Mouse (Mus musculus) CH12.LX (cell line): ENCODE results near the gene Pphln1. TPM values are rescaled to one million over a fixed set of nuclear protein-coding genes. Genes with fewer than 3 reads are reported as not detected.
"Not testable (repeated sequence)": the region's sequence is repeated elsewhere in the genome, so short reads cannot be mapped to it uniquely, and the experiment has no call there.

Experiments
- DNase-seq: peaks from one replicate; pipeline ENCODE4 v3.0.0-alpha.2; 2013; ENCODE audit errors: extremely low read depth
- H3K27ac ChIP-seq: 2 replicates; pipeline ENCODE4 v1.5.1; 2012; ENCODE audit warnings: low read depth, mild to moderate bottlenecking, control low read depth, moderate library complexity; ENCODE audit not compliant: insufficient read depth
- H3K27me3 ChIP-seq: replicated peaks from 2 replicates; pipeline ENCODE3; 2012; ENCODE audit warnings: inconsistent platforms
- H3K36me3 ChIP-seq, 2 experiments: replicated peaks in 1 of 2; 2 replicates each; pipeline versions ENCODE3 to v1.6.1; 2012; ENCODE audit warnings: inconsistent platforms in 1 of 2, low read length in 1 of 2, mild to moderate bottlenecking in 1 of 2, mixed read lengths in 1 of 2, moderate library complexity in 1 of 2; ENCODE audit not compliant: control insufficient read depth in 1 of 2, insufficient read depth in 1 of 2
- H3K4me1 ChIP-seq, 2 experiments: 2 replicates each; pipeline ENCODE4 v1.6.1; 2012; ENCODE audit warnings: inconsistent platforms in 1 of 2, moderate library complexity in 1 of 2; ENCODE audit not compliant: insufficient read depth in 2 of 2, control insufficient read depth in 1 of 2
- H3K4me2 ChIP-seq: 2 replicates; pipeline ENCODE4 v1.6.1; 2012; ENCODE audit warnings: low read depth, mild to moderate bottlenecking, control low read depth; ENCODE audit not compliant: poor library complexity, insufficient read depth, severe bottlenecking
- H3K4me3 ChIP-seq, 3 experiments: fragments of 150-350 bp in 1 of 3; sonication (generic) in 1 of 3; replicated peaks in 1 of 3; 2 replicates each; pipeline versions ENCODE3 to v1.5.1; 2011 to 2012; ENCODE audit warnings: low read depth in 2 of 3, low read length in 2 of 3, mild to moderate bottlenecking in 2 of 3, moderate library complexity in 2 of 3, control low read depth in 1 of 3, improper control_type of control experiment in 1 of 3, inconsistent platforms in 1 of 3, mixed read lengths in 1 of 3; ENCODE audit not compliant: poor library complexity in 1 of 3
- H3K79me2 ChIP-seq: replicated peaks from 2 replicates; pipeline ENCODE4 v1.6.1; 2012; ENCODE audit warnings: mild to moderate bottlenecking, moderate library complexity; ENCODE audit not compliant: control insufficient read depth, poor library complexity, insufficient read depth, severe bottlenecking; ENCODE audit errors: extremely low read depth
- H3K9ac ChIP-seq: 2 replicates; pipeline ENCODE4 v1.6.1; 2012; ENCODE audit warnings: low read depth, mild to moderate bottlenecking, control low read depth, moderate library complexity; ENCODE audit not compliant: insufficient read depth
- H3K9me3 ChIP-seq: replicated peaks from 2 replicates; pipeline ENCODE3; 2012; ENCODE audit warnings: low read length, inconsistent platforms, mixed read lengths
- BHLHE40 ChIP-seq: IDR thresholded peaks from 2 replicates; pipeline ENCODE4 v1.6.1; 2011; ENCODE audit warnings: mild to moderate bottlenecking, low read depth, low read length, improper control_type of control experiment
- CHD1 ChIP-seq: IDR thresholded peaks from 2 replicates; pipeline ENCODE4 v1.6.1; 2012; ENCODE audit warnings: low read depth, low read length, improper control_type of control experiment, inconsistent platforms
- CTCF ChIP-seq, 2 experiments: IDR thresholded peaks in 1 of 2; conservative IDR thresholded peaks in 1 of 2; 2 replicates each; pipeline ENCODE4 v1.5.1; 2011 to 2012; ENCODE audit warnings: low read depth in 2 of 2, low read length in 2 of 2, improper control_type of control experiment in 1 of 2, inconsistent platforms in 1 of 2, mild to moderate bottlenecking in 1 of 2, moderate library complexity in 1 of 2
- ELF1 ChIP-seq: IDR thresholded peaks from 2 replicates; pipeline ENCODE4 v1.6.1; 2014; ENCODE audit warnings: low read depth, mild to moderate bottlenecking, inconsistent platforms, low read length, improper control_type of control experiment
- EP300 ChIP-seq: IDR thresholded peaks from 2 replicates; pipeline ENCODE4 v1.6.1; 2011; ENCODE audit warnings: low read length, improper control_type of control experiment
- JUN ChIP-seq: IDR thresholded peaks from 2 replicates; pipeline ENCODE4 v1.6.1; 2011; ENCODE audit warnings: low read depth, mild to moderate bottlenecking, low read length, improper control_type of control experiment, moderate library complexity; ENCODE audit not compliant: insufficient read depth
- JUND ChIP-seq: conservative IDR thresholded peaks from 2 replicates; pipeline ENCODE4 v1.6.1; 2011; ENCODE audit warnings: low read depth, low read length, improper control_type of control experiment
- MEF2A ChIP-seq: IDR thresholded peaks from 2 replicates; pipeline ENCODE4 v1.6.1; 2014; ENCODE audit warnings: low read depth, mild to moderate bottlenecking, inconsistent platforms, low read length, improper control_type of control experiment, borderline replicate concordance
- MXI1 ChIP-seq: IDR thresholded peaks from 2 replicates; pipeline ENCODE4 v1.6.1; 2011; ENCODE audit warnings: mild to moderate bottlenecking, low read depth, low read length, improper control_type of control experiment
- MYC ChIP-seq: IDR thresholded peaks from 2 replicates; pipeline ENCODE4 v1.6.1; 2011; ENCODE audit warnings: low read depth, mild to moderate bottlenecking, improper control_type of control experiment, low read length
- NRF1 ChIP-seq: IDR thresholded peaks from 2 replicates; pipeline ENCODE4 v1.6.1; 2014; ENCODE audit warnings: low read depth, mild to moderate bottlenecking, inconsistent platforms, low read length, improper control_type of control experiment, moderate library complexity
- PAX5 ChIP-seq: IDR thresholded peaks from 2 replicates; pipeline ENCODE4 v1.6.1; 2012; ENCODE audit warnings: low read length, inconsistent platforms, mixed read lengths
- POLR2A ChIP-seq: IDR thresholded peaks from 2 replicates; pipeline ENCODE4 v1.6.1; 2011; ENCODE audit warnings: low read depth, mild to moderate bottlenecking, improper control_type of control experiment, low read length
- RAD21 ChIP-seq: IDR thresholded peaks from 2 replicates; pipeline ENCODE4 v1.6.1; 2011; ENCODE audit warnings: low read depth, mild to moderate bottlenecking, low read length, improper control_type of control experiment, moderate library complexity
- SMC3 ChIP-seq: IDR thresholded peaks from 2 replicates; pipeline ENCODE4 v1.6.1; 2011; ENCODE audit warnings: low read depth, low read length, improper control_type of control experiment
- UBTF ChIP-seq: IDR thresholded peaks from 2 replicates; pipeline ENCODE4 v1.6.1; 2012; ENCODE audit warnings: low read depth, mild to moderate bottlenecking, inconsistent platforms, low read length, improper control_type of control experiment, moderate library complexity
- USF1 ChIP-seq: IDR thresholded peaks from 2 replicates; pipeline ENCODE4 v1.6.1; 2014; ENCODE audit warnings: low read depth, mild to moderate bottlenecking, inconsistent platforms, low read length, improper control_type of control experiment
- USF2 ChIP-seq: conservative IDR thresholded peaks from 2 replicates; pipeline ENCODE4 v1.6.1; 2011; ENCODE audit warnings: low read depth, low read length, improper control_type of control experiment
- ZNF384 ChIP-seq: IDR thresholded peaks from 2 replicates; pipeline ENCODE4 v1.6.1; 2012; ENCODE audit warnings: low read depth, low read length, improper control_type of control experiment, inconsistent platforms
- dilution Hi-C: fragments of 300-500 bp; cut with MboI; formaldehyde crosslinking; loops from 2 replicates; pipeline ENCODE4 v1.14.3; 2020; ENCODE audit warnings: low sequenced_read_pairs; ENCODE audit not compliant: extremely low pct_unique_long_range_greater_than_20kb, extremely low pct_ligation_motif_present
- in situ Hi-C: fragments of 300-500 bp; cut with MboI; formaldehyde crosslinking; loops from 3 replicates; pipeline ENCODE4 v1.14.3; 2019; ENCODE audit warnings: low sequenced_read_pairs, low pct_ligation_motif_present, low pct_unique_long_range_greater_than_20kb, mixed read lengths
- polyA plus RNA-seq: library from polyadenylated mRNA; unstranded; fragments of >175 nt; gene quantifications from 2 replicates; pipeline ENCODE4 v1.2.1, GENCODE M21; 2012; ENCODE audit warnings: low read depth; ENCODE audit not compliant: insufficient read length
- total RNA-seq, 2 experiments: library from RNA; depleted of rRNA; stranded (reverse); fragments of 300-350 nt in 1 of 2; fragments of >200 nt in 1 of 2; gene quantifications; 2 replicates each; pipeline ENCODE4 v1.2.3; 2012 to 2014

Pphln1 gene
- total and polyA plus RNA-seq, 3 experiments: 22.9 to 63.9 (median 59.3) TPM

DNA sequence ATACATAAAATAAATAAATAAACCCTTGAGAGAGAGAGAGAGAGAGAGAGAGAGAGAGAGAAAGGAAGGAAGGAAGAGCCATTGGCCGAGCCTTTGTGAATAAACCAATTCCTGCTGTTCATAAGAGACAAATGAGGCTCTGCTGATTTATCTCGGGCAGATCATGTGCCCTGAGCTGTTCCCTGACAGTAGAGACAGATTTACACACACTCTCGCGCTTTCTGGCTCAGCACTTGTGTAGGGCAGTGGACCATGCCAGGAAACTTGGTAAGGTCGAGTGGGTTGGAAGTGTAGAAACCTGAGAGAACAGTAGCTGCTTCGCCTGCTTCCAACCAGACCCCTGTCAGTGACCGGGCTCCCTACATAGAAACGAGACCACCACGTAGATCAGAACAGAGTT, 29.6 kb upstream of the Pphln1 start:
- in situ Hi-C loops (no loop called here), dilution Hi-C loops (no loop called here)
- no peak overlapping the region for H3K27ac ChIP-seq
- no peak for DNase-seq
- no peak overlapping the region for H3K4me2 ChIP-seq
- H3K4me3 ChIP-seq: no peak overlapping the region
- TF ChIP-seq NRF1 (no peak), MEF2A (no peak), CTCF (conservative IDR thresholded peaks at IDR 0.05 in 1 of 2, IDR thresholded peaks at IDR 0.05 in 1 of 2; ENCODE audit: low read depth in 2 of 2, low read length in 2 of 2) (no peak), EP300 (no peak), ZNF384 (no peak), POLR2A (no peak), ELF1 (no peak), CHD1 (no peak), MXI1 (no peak), BHLHE40 (no peak), UBTF (no peak), USF1 (no peak), MYC (no peak), SMC3 (no peak), JUND (no peak), PAX5 (no peak)
- no peaks in the 10 kb centered on the region for H3K9me3 ChIP-seq
- no peaks in the 10 kb centered on the region for H3K27me3 ChIP-seq
- no peaks in the 10 kb centered on the region for H3K79me2 ChIP-seq
- H3K4me1 ChIP-seq: peaks cover 3 to 6% of the 10 kb centered on the region in 2 experiments; a peak in 2 of 4 replicates
- H3K36me3 ChIP-seq: no peaks in the 10 kb centered on the region
- no peak overlapping the region for H3K9ac ChIP-seq

DNA sequence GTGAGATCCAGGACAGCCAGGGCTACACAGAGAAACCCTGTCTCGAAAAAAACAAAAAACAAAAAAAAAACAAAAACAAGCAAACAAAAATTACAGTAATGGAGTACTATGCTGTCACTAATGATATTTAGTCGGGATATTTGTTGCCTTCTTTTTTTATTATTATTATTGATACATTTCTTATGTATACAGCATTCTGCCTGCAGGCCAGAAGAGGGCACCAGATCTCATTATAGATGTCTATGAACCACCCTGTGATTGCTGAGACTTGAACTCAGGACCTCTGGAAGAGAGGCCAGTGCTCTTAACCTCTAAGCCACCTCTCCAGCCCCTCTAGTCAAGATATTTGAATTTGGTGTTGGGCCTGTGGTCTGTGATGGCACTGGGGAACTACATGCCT, 26.3 kb upstream of the Pphln1 start:
- Histone ChIP-seq H3K4me1 (peaks cover 0 to under 1% of the 10 kb centered on the region in 2 experiments; a peak in 1 of 4 replicates), H3K79me2 (no peaks in the 10 kb centered on the region), H3K4me3 (no peak overlapping the region), H3K4me2 (no peak overlapping the region), H3K9ac (no peak overlapping the region), H3K27ac (no peak overlapping the region), H3K27me3 (no peaks in the 10 kb centered on the region), H3K9me3 (no peaks in the 10 kb centered on the region), H3K36me3 (no peaks in the 10 kb centered on the region)
- DNase-seq: no peak
- dilution Hi-C loops (no loop called here), in situ Hi-C loops (loop anchor here (10.0 kb wide), 1 partner anchor 63 kb away; no protein-coding TSS in a partner anchor)
- TF ChIP-seq JUN (no peak), SMC3 (peak; percentile 10; the same call in 1 of the 2 replicates), RAD21 (peak; percentile 7), CTCF (conservative IDR thresholded peaks at IDR 0.05 in 1 of 2, IDR thresholded peaks at IDR 0.05 in 1 of 2; ENCODE audit: low read depth in 2 of 2, low read length in 2 of 2) (peak in 1 of 2 experiments; percentile 29; a peak in 2 of 4 replicates), USF2 (no peak)

DNA sequence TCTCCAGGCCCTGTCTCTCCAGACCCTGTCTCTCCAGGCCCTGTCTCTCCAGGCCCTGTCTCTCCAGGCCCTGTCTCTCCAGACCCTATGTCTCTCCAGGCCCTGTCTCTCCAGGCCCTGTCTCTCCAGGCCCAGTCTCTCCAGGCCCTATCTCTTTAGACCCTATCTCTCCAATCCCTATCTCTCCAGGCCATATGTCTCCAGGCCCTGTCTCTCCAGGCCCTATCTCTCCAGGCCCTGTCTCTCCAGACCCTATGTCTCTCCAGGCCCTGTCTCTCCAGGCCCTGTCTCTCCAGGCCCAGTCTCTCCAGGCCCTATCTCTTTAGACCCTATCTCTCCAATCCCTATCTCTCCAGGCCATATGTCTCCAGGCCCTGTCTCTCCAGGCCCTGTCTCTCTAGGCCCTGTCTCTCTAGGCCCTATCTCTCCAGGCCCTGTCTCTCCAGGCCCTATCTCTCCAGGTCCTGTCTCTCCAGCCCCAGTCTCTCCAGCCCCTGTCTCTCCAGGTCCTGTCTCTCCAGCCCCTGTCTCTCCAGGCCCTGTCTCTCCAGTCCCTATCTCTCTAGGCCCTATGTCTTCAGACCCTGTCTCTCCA, 25.5 kb upstream of the Pphln1 start:
- DNase-seq, H3K4me1 ChIP-seq, H3K27me3 ChIP-seq, H3K4me2 ChIP-seq, H3K79me2 ChIP-seq, H3K9me3 ChIP-seq, H3K4me3 ChIP-seq, H3K9ac ChIP-seq, dilution Hi-C loops, H3K36me3 ChIP-seq, H3K27ac ChIP-seq: not testable (repeated sequence)
- in situ Hi-C loops: loop anchor here (10.0 kb wide), 1 partner anchor 62 kb away; no protein-coding TSS in a partner anchor
